Mouse (Mus musculus): ENCODE data around the gene Rubcnl. TPM values are rescaled to one million over a fixed set of nuclear protein-coding genes. Genes with fewer than 3 reads are reported as not detected.

The Rubcnl gene
- polyA plus RNA-seq, 1 experiment, result 0.64 TPM

GRCm38 (mm10) chr14:75071091-75071490 is 55.3 kb downstream of the Rubcnl start:
- TF ChIP-seq REST (IDR thresholded peaks at IDR 0.05; ENCODE audit: insufficient read depth, insufficient read length) (no peak), SRF (IDR thresholded peaks at IDR 0.05; ENCODE audit: control insufficient read depth, insufficient read length, low read depth) (no peak), POLR2AphosphoS2 (IDR thresholded peaks at IDR 0.05; ENCODE audit: insufficient read length, low read depth) (no peak), E2F4 (IDR thresholded peaks at IDR 0.05; ENCODE audit: insufficient read depth) (no peak), USF1 (IDR thresholded peaks at IDR 0.05; ENCODE audit: low read depth) (no peak), TCF3 (IDR thresholded peaks at IDR 0.05; ENCODE audit: insufficient read length, low read depth) (no peak), TCF12 (IDR thresholded peaks at IDR 0.05; ENCODE audit: insufficient read depth, poor library complexity, severe bottlenecking) (no peak), POLR2A (IDR thresholded peaks at IDR 0.05; ENCODE audit: insufficient read length, low read depth) (no peak), MAX (IDR thresholded peaks at IDR 0.05; ENCODE audit: low read depth) (no peak), MYOG (IDR thresholded peaks at IDR 0.05; ENCODE audit: control insufficient read depth in 1 of 3, insufficient read depth in 1 of 3, insufficient read length in 2 of 3, low read depth in 2 of 3) (no peak)
- Histone ChIP-seq H3K4me3 (no peak overlapping the region), H3ac (ENCODE audit: control insufficient read depth, insufficient read length) (no peak overlapping the region), H3K4me2 (ENCODE audit: low read depth) (no peak overlapping the region), H3K36me3 (ENCODE audit: control insufficient read depth, insufficient read depth) (no peaks in the 10 kb centered on the region), H3K79me2 (ENCODE audit: control insufficient read depth, insufficient read depth) (no peaks in the 10 kb centered on the region), H3K27me3 (ENCODE audit: control insufficient read depth, insufficient read depth, insufficient read length) (no peaks in the 10 kb centered on the region)

- no peaks in the 10 kb centered on the region for H3K79me2 ChIP-seq (ENCODE audit: control insufficient read depth, insufficient read depth)
- H3K27me3 ChIP-seq (ENCODE audit: control insufficient read depth, insufficient read depth, insufficient read length), result no peaks in the 10 kb centered on the region
- H3K4me2 ChIP-seq (ENCODE audit: low read depth), result no peak overlapping the region
- no peak overlapping the region for H3ac ChIP-seq (ENCODE audit: control insufficient read depth, insufficient read length)
- no peaks in the 10 kb centered on the region for H3K36me3 ChIP-seq (ENCODE audit: control insufficient read depth, insufficient read depth)
- TF ChIP-seq CEBPB (IDR thresholded peaks at IDR 0.05; ENCODE audit: insufficient read depth, poor library complexity, severe bottlenecking) (no peak), SRF (IDR thresholded peaks at IDR 0.05; ENCODE audit: control insufficient read depth, insufficient read length, low read depth) (no peak), E2F4 (IDR thresholded peaks at IDR 0.05; ENCODE audit: insufficient read depth) (no peak), TCF3 (IDR thresholded peaks at IDR 0.05; ENCODE audit: insufficient read length, low read depth) (no peak), USF1 (IDR thresholded peaks at IDR 0.05; ENCODE audit: low read depth) (no peak), MYOD1 (IDR thresholded peaks at IDR 0.05; ENCODE audit: control insufficient read depth in 1 of 3, insufficient read length in 2 of 3, low read depth in 2 of 3) (no peak), TCF12 (IDR thresholded peaks at IDR 0.05; ENCODE audit: insufficient read depth, poor library complexity, severe bottlenecking) (no peak), MYOG (IDR thresholded peaks at IDR 0.05; ENCODE audit: control insufficient read depth in 1 of 3, insufficient read depth in 1 of 3, insufficient read length in 2 of 3, low read depth in 2 of 3) (no peak), POLR2A (IDR thresholded peaks at IDR 0.05; ENCODE audit: insufficient read length, low read depth) (no peak)
- no peak overlapping the region for H3K4me3 ChIP-seq
Measured at GRCm38 (mm10) chr14:75075299-75076180, 59.7 kb downstream of the Rubcnl start.

GRCm38 (mm10) chr14:75077946-75078345 is 62.1 kb downstream of the Rubcnl start:
- H3K36me3 ChIP-seq (ENCODE audit: control insufficient read depth, insufficient read depth), result no peaks in the 10 kb centered on the region
- no peak overlapping the region for H3K4me3 ChIP-seq
- no peak overlapping the region for H3K4me2 ChIP-seq (ENCODE audit: low read depth)
- H3K79me2 ChIP-seq (ENCODE audit: control insufficient read depth, insufficient read depth), result no peaks in the 10 kb centered on the region
- TF ChIP-seq REST (IDR thresholded peaks at IDR 0.05; ENCODE audit: insufficient read depth, insufficient read length) (no peak), CEBPB (IDR thresholded peaks at IDR 0.05; ENCODE audit: insufficient read depth, poor library complexity, severe bottlenecking) (no peak), E2F4 (IDR thresholded peaks at IDR 0.05; ENCODE audit: insufficient read depth) (no peak), TCF3 (IDR thresholded peaks at IDR 0.05; ENCODE audit: insufficient read length, low read depth) (no peak), TCF12 (IDR thresholded peaks at IDR 0.05; ENCODE audit: insufficient read depth, poor library complexity, severe bottlenecking) (no peak), MAX (IDR thresholded peaks at IDR 0.05; ENCODE audit: low read depth) (no peak), MYOD1 (IDR thresholded peaks at IDR 0.05; ENCODE audit: control insufficient read depth in 1 of 3, insufficient read length in 2 of 3, low read depth in 2 of 3) (no peak), MYOG (IDR thresholded peaks at IDR 0.05; ENCODE audit: control insufficient read depth in 1 of 3, insufficient read depth in 1 of 3, insufficient read length in 2 of 3, low read depth in 2 of 3) (no peak), USF1 (IDR thresholded peaks at IDR 0.05; ENCODE audit: low read depth) (no peak)
- H3ac ChIP-seq (ENCODE audit: control insufficient read depth, insufficient read length), result no peak overlapping the region
- no peaks in the 10 kb centered on the region for H3K27me3 ChIP-seq (ENCODE audit: control insufficient read depth, insufficient read depth, insufficient read length)

Other genes with a start within 250 kb of the Rubcnl start
- 9.9 TPM for gene Lrch1, start 68.2 kb upstream of the Rubcnl start, polyA plus RNA-seq (2012; fragmentation: generic; extraction: Trizol)
- not detected for gene Lrrc63, start 114.9 kb downstream of the Rubcnl start, polyA plus RNA-seq (2012; fragmentation: generic; extraction: Trizol)
- not detected for gene Lcp1, start 115.1 kb downstream of the Rubcnl start, polyA plus RNA-seq (2012; fragmentation: generic; extraction: Trizol)
- not detected for gene Cpb2, start 226.3 kb downstream of the Rubcnl start, polyA plus RNA-seq (2012; fragmentation: generic; extraction: Trizol)